Mouse (Mus musculus): Measurements from ENCODE around the gene Ifitm6. TPM values are rescaled to one million over a fixed set of nuclear protein-coding genes. Genes with fewer than 3 reads are reported as not detected.

Ifitm6 gene
- polyA plus RNA-seq, 1 experiment from 2014 or later: 1.5 TPM

- no peak for ATAC-seq (ENCODE audit: low FRiP score, low TSS enrichment)
- H3K9me3 ChIP-seq (ENCODE audit: low read length): no peaks in the 10 kb centered on the region
- 86% methylated on average over 11 of the region's 11 CpGs for WGBS
- no peaks in the 10 kb centered on the region for H3K27me3 ChIP-seq (ENCODE audit: insufficient read depth, low read length)
- H3K27ac ChIP-seq (ENCODE audit: low read length): no peak overlapping the region
- H3K4me2 ChIP-seq (replicated peaks; ENCODE audit: low read depth, low read length): no peak overlapping the region
- no peaks in the 10 kb centered on the region for H3K36me3 ChIP-seq (ENCODE audit: insufficient read depth, low read length)
- H3K9ac ChIP-seq (replicated peaks; ENCODE audit: low read length): no peak overlapping the region
- no peak overlapping the region for H3K4me3 ChIP-seq (ENCODE audit: low read length)
- H3K4me1 ChIP-seq (ENCODE audit: insufficient read depth, low read length): no peaks in the 10 kb centered on the region
Observed at GRCm38 (mm10) chr7:140998853-140999700, 18.6 kb downstream of the Ifitm6 start.

GRCm38 (mm10) chr7:140997817-140998216 is 19.9 kb downstream of the Ifitm6 start:
- no peaks in the 10 kb centered on the region for H3K9me3 ChIP-seq (ENCODE audit: low read length)
- H3K9ac ChIP-seq (replicated peaks; ENCODE audit: low read length): no peak overlapping the region
- no peak overlapping the region for H3K4me2 ChIP-seq (replicated peaks; ENCODE audit: low read depth, low read length)
- H3K27me3 ChIP-seq (ENCODE audit: insufficient read depth, low read length): no peaks in the 10 kb centered on the region
- H3K4me3 ChIP-seq (ENCODE audit: low read length): no peak overlapping the region
- H3K27ac ChIP-seq (ENCODE audit: low read length): no peak overlapping the region
- no peaks in the 10 kb centered on the region for H3K4me1 ChIP-seq (ENCODE audit: insufficient read depth, low read length)
- 58% methylated on average over 1 of the region's 1 CpGs for WGBS
- ATAC-seq (ENCODE audit: low FRiP score, low TSS enrichment): no peak
- H3K36me3 ChIP-seq (ENCODE audit: insufficient read depth, low read length): no peaks in the 10 kb centered on the region

- Histone ChIP-seq H3K9me3 (ENCODE audit: low read length) (no peaks in the 10 kb centered on the region), H3K36me3 (ENCODE audit: insufficient read depth, low read length) (no peaks in the 10 kb centered on the region), H3K4me2 (replicated peaks; ENCODE audit: low read depth, low read length) (no peak overlapping the region), H3K27ac (ENCODE audit: low read length) (no peak overlapping the region), H3K4me1 (ENCODE audit: insufficient read depth, low read length) (no peaks in the 10 kb centered on the region), H3K4me3 (ENCODE audit: low read length) (no peak overlapping the region), H3K9ac (replicated peaks; ENCODE audit: low read length) (no peak overlapping the region), H3K27me3 (ENCODE audit: insufficient read depth, low read length) (no peaks in the 10 kb centered on the region)
- WGBS: 77% methylated on average over 14 of the region's 14 CpGs
- ATAC-seq (ENCODE audit: low FRiP score, low TSS enrichment): no peak
Observed at GRCm38 (mm10) chr7:140991117-140991689, 26.5 kb downstream of the Ifitm6 start.

- Histone ChIP-seq H3K4me1 (ENCODE audit: insufficient read depth, low read length) (no peaks in the 10 kb centered on the region), H3K27me3 (ENCODE audit: insufficient read depth, low read length) (no peaks in the 10 kb centered on the region), H3K36me3 (ENCODE audit: insufficient read depth, low read length) (no peaks in the 10 kb centered on the region), H3K9me3 (ENCODE audit: low read length) (0 out of 2 replicates have a peak, but pooled peaks cover 3% of the 10 kb centered on the region), H3K9ac (replicated peaks; ENCODE audit: low read length) (no peak overlapping the region), H3K4me2 (replicated peaks; ENCODE audit: low read depth, low read length) (no peak overlapping the region), H3K4me3 (ENCODE audit: low read length) (no peak overlapping the region), H3K27ac (ENCODE audit: low read length) (no peak overlapping the region)
- WGBS: 66% methylated on average over 5 of the region's 5 CpGs
- ATAC-seq (ENCODE audit: low FRiP score, low TSS enrichment): no peak
Observed at GRCm38 (mm10) chr7:140990622-140991021, 27.1 kb downstream of the Ifitm6 start.

GRCm38 (mm10) chr7:140990185-140990584 is 27.5 kb downstream of the Ifitm6 start:
- H3K36me3 ChIP-seq (ENCODE audit: insufficient read depth, low read length): no peaks in the 10 kb centered on the region
- ATAC-seq (ENCODE audit: low FRiP score, low TSS enrichment): no peak
- 37% methylated on average over 6 of the region's 6 CpGs for WGBS

GRCm38 (mm10) chr7:140989022-140989421 is 28.7 kb downstream of the Ifitm6 start:
- 82% methylated on average over 4 of the region's 4 CpGs for WGBS
- ATAC-seq (ENCODE audit: low FRiP score, low TSS enrichment): no peak

More at GRCm38 (mm10) chr7:140990185-140990584, 27.5 kb downstream of the Ifitm6 start:
- Histone ChIP-seq H3K27me3 (ENCODE audit: insufficient read depth, low read length) (no peaks in the 10 kb centered on the region), H3K4me3 (ENCODE audit: low read length) (no peak overlapping the region), H3K9me3 (ENCODE audit: low read length) (0 out of 2 replicates have a peak, but pooled peaks cover 3% of the 10 kb centered on the region), H3K9ac (replicated peaks; ENCODE audit: low read length) (no peak overlapping the region), H3K4me2 (replicated peaks; ENCODE audit: low read depth, low read length) (no peak overlapping the region), H3K4me1 (ENCODE audit: insufficient read depth, low read length) (no peaks in the 10 kb centered on the region), H3K27ac (ENCODE audit: low read length) (no peak overlapping the region)

GRCm38 (mm10) chr7:140987182-140988138 is 30.3 kb downstream of the Ifitm6 start:
- no peak overlapping the region for H3K4me3 ChIP-seq (ENCODE audit: low read length)
- H3K9ac ChIP-seq (replicated peaks; ENCODE audit: low read length): no peak overlapping the region
- H3K27me3 ChIP-seq (ENCODE audit: insufficient read depth, low read length): no peaks in the 10 kb centered on the region
- no peaks in the 10 kb centered on the region for H3K36me3 ChIP-seq (ENCODE audit: insufficient read depth, low read length)
- no peaks in the 10 kb centered on the region for H3K4me1 ChIP-seq (ENCODE audit: insufficient read depth, low read length)
- no peak overlapping the region for H3K27ac ChIP-seq (ENCODE audit: low read length)
- no peak for ATAC-seq (ENCODE audit: low FRiP score, low TSS enrichment)
- H3K4me2 ChIP-seq (replicated peaks; ENCODE audit: low read depth, low read length): no peak overlapping the region
- WGBS: 88% methylated on average over 17 of the region's 17 CpGs
- 0 out of 2 replicates have a peak, but pooled peaks cover 3% of the 10 kb centered on the region for H3K9me3 ChIP-seq (ENCODE audit: low read length)

More at GRCm38 (mm10) chr7:140989022-140989421, 28.7 kb downstream of the Ifitm6 start:
- no peak overlapping the region for H3K4me3 ChIP-seq (ENCODE audit: low read length)
- H3K9me3 ChIP-seq (ENCODE audit: low read length): 0 out of 2 replicates have a peak, but pooled peaks cover 3% of the 10 kb centered on the region
- no peak overlapping the region for H3K4me2 ChIP-seq (replicated peaks; ENCODE audit: low read depth, low read length)
- H3K9ac ChIP-seq (replicated peaks; ENCODE audit: low read length): no peak overlapping the region
- H3K36me3 ChIP-seq (ENCODE audit: insufficient read depth, low read length): no peaks in the 10 kb centered on the region
- no peaks in the 10 kb centered on the region for H3K4me1 ChIP-seq (ENCODE audit: insufficient read depth, low read length)
- no peaks in the 10 kb centered on the region for H3K27me3 ChIP-seq (ENCODE audit: insufficient read depth, low read length)
- no peak overlapping the region for H3K27ac ChIP-seq (ENCODE audit: low read length)

GRCm38 (mm10) chr7:140982971-140983370 is 34.8 kb downstream of the Ifitm6 start:
- no peak overlapping the region for H3K9ac ChIP-seq (replicated peaks; ENCODE audit: low read length)
- H3K9me3 ChIP-seq (ENCODE audit: low read length): 0 out of 2 replicates have a peak, but pooled peaks cover 3% of the 10 kb centered on the region
- H3K36me3 ChIP-seq (ENCODE audit: insufficient read depth, low read length): no peaks in the 10 kb centered on the region
- 88% methylated on average over 7 of the region's 7 CpGs for WGBS
- no peak overlapping the region for H3K4me2 ChIP-seq (replicated peaks; ENCODE audit: low read depth, low read length)
- H3K4me1 ChIP-seq (ENCODE audit: insufficient read depth, low read length): no peaks in the 10 kb centered on the region
- H3K27ac ChIP-seq (ENCODE audit: low read length): no peak overlapping the region
- no peaks in the 10 kb centered on the region for H3K27me3 ChIP-seq (ENCODE audit: insufficient read depth, low read length)
- no peak overlapping the region for H3K4me3 ChIP-seq (ENCODE audit: low read length)
- no peak for ATAC-seq (ENCODE audit: low FRiP score, low TSS enrichment)

GRCm38 (mm10) chr7:140981704-140982103 is 36.0 kb downstream of the Ifitm6 start:
- H3K4me1 ChIP-seq (ENCODE audit: insufficient read depth, low read length): no peaks in the 10 kb centered on the region
- 0 out of 2 replicates have a peak, but pooled peaks cover 3% of the 10 kb centered on the region for H3K9me3 ChIP-seq (ENCODE audit: low read length)
- no peak overlapping the region for H3K4me3 ChIP-seq (ENCODE audit: low read length)
- no peak overlapping the region for H3K27ac ChIP-seq (ENCODE audit: low read length)
- H3K9ac ChIP-seq (replicated peaks; ENCODE audit: low read length): no peak overlapping the region
- no peak for ATAC-seq (ENCODE audit: low FRiP score, low TSS enrichment)
- no peaks in the 10 kb centered on the region for H3K36me3 ChIP-seq (ENCODE audit: insufficient read depth, low read length)
- H3K4me2 ChIP-seq (replicated peaks; ENCODE audit: low read depth, low read length): no peak overlapping the region
- no peaks in the 10 kb centered on the region for H3K27me3 ChIP-seq (ENCODE audit: insufficient read depth, low read length)
- 89% methylated on average over 8 of the region's 8 CpGs for WGBS

Data from kidney, embryonic 16.5 days (tissue).